Mouse (Mus musculus): ENCODE measurements around the gene Maml2. TPM values are rescaled to one million over a fixed set of nuclear protein-coding genes. Genes with fewer than 3 reads are reported as not detected.

The Maml2 gene
- polyA plus RNA-seq, 1 experiment: not detected

DNA sequence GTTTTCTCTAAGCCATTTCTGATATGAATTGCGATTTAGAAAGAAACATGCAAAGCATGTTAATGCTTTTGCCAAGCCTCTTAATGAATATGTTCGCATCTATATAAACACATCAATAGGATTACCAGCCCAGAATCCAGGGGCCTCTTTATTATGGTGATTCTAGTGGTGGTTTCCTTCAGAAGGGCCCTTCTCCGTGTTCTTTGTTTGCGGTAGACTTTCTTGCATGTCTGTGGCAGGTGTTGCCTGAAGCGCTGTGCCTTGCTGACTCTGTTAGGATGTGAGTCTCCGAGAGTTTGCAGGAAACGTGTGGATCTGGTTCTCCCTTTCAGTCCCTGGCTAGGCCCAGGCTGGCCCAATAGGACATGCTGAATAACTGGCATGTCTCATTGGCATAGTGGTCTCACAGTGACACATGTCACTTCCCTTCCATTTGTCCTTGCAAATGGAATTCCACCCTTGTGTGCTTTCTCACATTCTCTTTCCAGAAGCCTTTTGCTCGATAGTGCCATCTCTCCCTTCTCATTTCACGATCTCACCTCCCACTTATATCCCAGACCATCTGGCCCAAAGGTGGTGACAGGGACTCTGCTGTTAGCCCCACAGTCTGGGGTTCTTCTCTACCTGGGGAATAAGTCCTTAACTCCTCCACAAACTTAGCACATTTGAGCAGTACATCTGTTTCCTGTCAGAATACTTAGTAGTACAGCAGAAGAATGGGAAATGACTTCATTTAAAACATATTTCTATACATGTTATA lies 224.5 kb downstream of the Maml2 start:
- 81% methylated on average over 9 of the region's 9 CpGs for WGBS
- TF ChIP-seq POLR2A (IDR thresholded peaks at IDR 0.05; ENCODE audit: insufficient read depth, low read depth, low read length): no peak
- no peak for TF ChIP-seq CTCF (IDR thresholded peaks at IDR 0.05; ENCODE audit: insufficient read depth, low read depth, low read length)
- no peak overlapping the region for H3K4me3 ChIP-seq (ENCODE audit: insufficient read depth, low read depth, low read length)
- H3K27ac ChIP-seq (ENCODE audit: insufficient read depth, low read depth, low read length): no peak overlapping the region
- H3K4me1 ChIP-seq (ENCODE audit: control insufficient read depth, insufficient read depth, low read length): peaks cover 3% of the 10 kb centered on the region; the same call in 1 of the 2 replicates

DNA sequence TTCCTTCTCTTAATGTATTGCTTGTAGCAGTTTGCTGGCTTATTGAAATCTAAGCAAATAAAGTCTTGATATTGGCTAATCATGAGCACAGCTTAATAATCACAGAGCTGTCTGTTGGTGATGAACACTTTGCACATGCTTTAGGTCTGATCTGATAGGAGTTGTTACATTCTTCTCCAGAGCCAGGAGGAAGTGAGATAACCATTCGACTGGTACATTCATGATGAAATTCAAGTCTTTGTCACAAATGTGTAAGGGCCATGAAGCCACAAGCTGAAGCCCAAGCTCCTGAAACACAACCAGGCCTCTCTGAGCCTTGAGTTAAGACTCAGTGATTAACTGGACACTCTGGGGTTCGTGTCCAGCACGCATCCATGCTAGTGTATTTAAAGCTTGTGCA lies 225.3 kb downstream of the Maml2 start:
- H3K27ac ChIP-seq (ENCODE audit: insufficient read depth, low read depth, low read length): no peak overlapping the region
- WGBS: 86% methylated on average over 3 of the region's 3 CpGs

DNA sequence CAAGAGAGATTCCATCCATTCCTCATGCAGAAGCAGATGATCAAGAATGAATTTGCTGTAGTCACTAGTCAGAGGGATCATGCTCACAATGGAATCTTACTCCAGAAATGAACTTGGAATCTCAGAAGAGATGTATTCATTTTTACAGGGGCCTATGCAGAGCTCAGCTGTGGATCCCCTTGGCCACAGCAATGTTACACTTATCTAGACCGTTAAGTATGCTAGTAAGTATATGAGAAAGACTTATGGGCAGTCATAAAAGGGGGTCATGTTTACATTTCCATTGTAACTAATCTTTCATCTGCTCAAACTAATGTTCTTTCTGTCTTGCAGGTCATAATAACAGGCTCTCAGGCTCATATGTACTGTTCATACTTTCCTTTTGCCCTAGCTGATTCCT lies 227.3 kb downstream of the Maml2 start:
- no peak overlapping the region for H3K4me3 ChIP-seq (ENCODE audit: insufficient read depth, low read depth, low read length)
- H3K4me1 ChIP-seq (ENCODE audit: control insufficient read depth, insufficient read depth, low read length): peaks cover 3% of the 10 kb centered on the region; the same call in 1 of the 2 replicates
- 80% methylated on average over 1 of the region's 1 CpGs for WGBS
- no peak overlapping the region for H3K27ac ChIP-seq (ENCODE audit: insufficient read depth, low read depth, low read length)
- no peak for TF ChIP-seq CTCF (IDR thresholded peaks at IDR 0.05; ENCODE audit: insufficient read depth, low read depth, low read length)
- TF ChIP-seq POLR2A (IDR thresholded peaks at IDR 0.05; ENCODE audit: insufficient read depth, low read depth, low read length): no peak

More for the DNA sequence above, 225.3 kb downstream of the Maml2 start:
- Histone ChIP-seq H3K4me1 (ENCODE audit: control insufficient read depth, insufficient read depth, low read length) (peaks cover 3% of the 10 kb centered on the region; the same call in 1 of the 2 replicates), H3K4me3 (ENCODE audit: insufficient read depth, low read depth, low read length) (no peak overlapping the region)
- no peak for TF ChIP-seq CTCF (IDR thresholded peaks at IDR 0.05; ENCODE audit: insufficient read depth, low read depth, low read length)
- TF ChIP-seq POLR2A (IDR thresholded peaks at IDR 0.05; ENCODE audit: insufficient read depth, low read depth, low read length): no peak

DNA sequence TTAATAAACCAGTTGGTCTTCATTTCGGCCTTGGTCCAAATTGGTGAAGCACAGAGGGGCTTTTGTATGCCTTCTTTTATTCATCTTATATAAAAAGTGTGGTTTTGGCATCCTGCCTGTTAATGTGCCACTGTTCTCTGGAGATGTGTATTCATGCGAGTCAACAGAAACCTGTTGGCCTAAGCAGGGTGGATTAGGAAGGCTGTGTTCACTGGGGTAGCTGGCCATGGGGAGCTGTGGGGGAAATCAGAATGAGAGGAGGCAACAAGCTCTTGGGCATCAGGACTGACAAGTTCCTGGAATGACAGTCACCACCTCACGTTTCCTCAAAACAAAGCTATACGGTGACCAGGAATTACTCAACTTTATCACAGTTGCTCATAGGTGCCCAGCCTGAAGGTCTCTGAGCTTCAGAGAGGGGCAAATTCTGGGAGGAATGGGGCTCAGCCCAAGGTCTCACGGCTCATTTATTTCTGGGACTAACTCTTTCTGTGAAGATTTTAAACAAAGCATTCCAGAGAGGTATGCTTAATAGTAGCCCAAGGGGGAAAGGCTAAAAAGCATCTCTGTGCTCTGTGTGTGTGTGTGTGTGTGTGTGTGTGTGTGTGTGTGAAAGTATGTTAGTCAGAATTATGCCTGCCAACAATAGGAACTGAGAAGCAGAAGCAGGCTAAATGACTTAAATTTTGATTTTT lies 228.0 kb downstream of the Maml2 start:
- Histone ChIP-seq H3K4me3 (ENCODE audit: insufficient read depth, low read depth, low read length) (no peak overlapping the region), H3K27ac (ENCODE audit: insufficient read depth, low read depth, low read length) (no peak overlapping the region), H3K4me1 (ENCODE audit: control insufficient read depth, insufficient read depth, low read length) (peaks cover 3% of the 10 kb centered on the region; the same call in 1 of the 2 replicates)
- no peak for TF ChIP-seq POLR2A (IDR thresholded peaks at IDR 0.05; ENCODE audit: insufficient read depth, low read depth, low read length)
- no peak for TF ChIP-seq CTCF (IDR thresholded peaks at IDR 0.05; ENCODE audit: insufficient read depth, low read depth, low read length)
- 70% methylated on average over 5 of the region's 5 CpGs for WGBS

DNA sequence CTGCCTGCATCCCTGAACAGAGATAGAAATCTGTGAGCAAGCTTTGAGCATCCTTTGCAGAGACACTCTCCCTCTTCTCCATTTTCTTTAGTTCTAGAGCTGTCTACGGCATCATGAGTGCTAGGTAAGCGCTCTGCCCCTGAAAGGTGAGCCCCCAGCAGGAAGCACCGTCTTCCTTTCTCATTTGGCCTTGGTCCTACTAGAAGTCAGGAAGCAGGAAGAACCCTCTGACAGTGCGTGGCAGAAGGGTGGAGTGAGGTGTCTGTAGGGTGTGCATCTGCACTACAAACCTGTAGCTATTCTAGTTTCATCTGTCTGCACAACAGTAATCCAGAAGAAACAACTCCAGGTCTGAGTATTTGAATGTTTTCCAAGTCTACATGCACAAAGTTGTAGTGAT lies 232.8 kb downstream of the Maml2 start:
- Histone ChIP-seq H3K27ac (ENCODE audit: insufficient read depth, low read depth, low read length) (no peak overlapping the region), H3K4me1 (ENCODE audit: control insufficient read depth, insufficient read depth, low read length) (peaks cover 6% of the 10 kb centered on the region; the same call in 1 of the 2 replicates), H3K4me3 (ENCODE audit: insufficient read depth, low read depth, low read length) (no peak overlapping the region)
- 87% methylated on average over 4 of the region's 4 CpGs for WGBS
- no peak for TF ChIP-seq CTCF (IDR thresholded peaks at IDR 0.05; ENCODE audit: insufficient read depth, low read depth, low read length)
- no peak for TF ChIP-seq POLR2A (IDR thresholded peaks at IDR 0.05; ENCODE audit: insufficient read depth, low read depth, low read length)

DNA sequence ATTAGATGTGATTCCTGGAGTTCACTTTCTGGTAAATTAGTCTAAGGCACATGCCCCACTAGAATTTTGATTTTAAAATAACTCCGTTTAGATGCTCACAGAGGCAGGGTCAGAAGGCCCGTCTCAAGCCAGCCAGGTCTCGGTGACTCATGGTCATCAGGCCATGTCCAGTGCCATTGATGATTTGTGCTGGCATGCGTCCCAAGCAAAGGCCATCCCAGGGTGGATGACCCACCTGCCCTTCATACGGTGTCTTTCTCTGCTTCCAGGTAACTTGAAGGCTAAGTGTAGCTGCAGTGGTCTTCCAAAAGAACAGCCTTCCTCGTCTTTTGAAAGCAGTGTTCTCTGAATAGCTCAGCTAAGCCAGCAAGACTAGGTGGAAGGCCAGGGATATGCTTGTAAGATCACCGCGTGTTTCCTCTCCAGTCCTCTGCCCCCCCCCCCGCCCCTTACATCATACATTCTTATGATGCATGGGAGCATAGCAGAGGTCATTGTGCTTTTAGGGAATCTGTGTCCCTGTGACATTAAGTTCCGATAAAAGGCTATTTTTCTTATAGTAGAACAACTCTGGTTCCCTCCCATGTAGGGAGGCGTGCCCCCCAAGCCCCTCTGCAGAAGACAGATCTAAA lies 235.4 kb downstream of the Maml2 start:
- H3K4me3 ChIP-seq (ENCODE audit: insufficient read depth, low read depth, low read length): no peak overlapping the region
- 83% methylated on average over 11 of the region's 11 CpGs for WGBS
- TF ChIP-seq POLR2A (IDR thresholded peaks at IDR 0.05; ENCODE audit: insufficient read depth, low read depth, low read length) (no peak), CTCF (IDR thresholded peaks at IDR 0.05; ENCODE audit: insufficient read depth, low read depth, low read length) (no peak)
- H3K4me1 ChIP-seq (ENCODE audit: control insufficient read depth, insufficient read depth, low read length): peaks cover 4% of the 10 kb centered on the region; the same call in 1 of the 2 replicates
- no peak overlapping the region for H3K27ac ChIP-seq (ENCODE audit: insufficient read depth, low read depth, low read length)

DNA sequence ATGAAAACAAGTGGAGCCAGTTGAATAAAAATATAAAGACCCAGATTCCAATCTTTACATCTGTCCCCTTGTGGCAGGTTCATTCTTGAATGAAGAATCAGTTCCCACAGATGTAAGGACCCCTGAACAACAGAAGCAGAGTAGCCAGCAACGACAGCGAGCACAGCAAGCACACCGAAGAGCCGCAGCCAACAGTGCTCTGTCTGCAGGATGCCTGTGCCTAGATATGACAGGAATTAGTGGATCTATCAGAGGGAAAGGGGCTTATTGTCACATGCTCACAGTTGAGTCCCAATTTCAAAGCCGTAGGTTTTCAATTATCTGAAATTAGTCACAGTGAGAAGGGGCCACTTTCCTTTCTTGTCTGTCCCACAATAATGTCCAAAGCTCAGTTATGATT lies 238.0 kb downstream of the Maml2 start:
- H3K4me1 ChIP-seq (ENCODE audit: control insufficient read depth, insufficient read depth, low read length): peaks cover 8% of the 10 kb centered on the region; the same call in 1 of the 2 replicates
- no peak overlapping the region for H3K27ac ChIP-seq (ENCODE audit: insufficient read depth, low read depth, low read length)
- WGBS: 77% methylated on average over 5 of the region's 5 CpGs
- no peak overlapping the region for H3K4me3 ChIP-seq (ENCODE audit: insufficient read depth, low read depth, low read length)
- TF ChIP-seq POLR2A (IDR thresholded peaks at IDR 0.05; ENCODE audit: insufficient read depth, low read depth, low read length): no peak
- TF ChIP-seq CTCF (IDR thresholded peaks at IDR 0.05; ENCODE audit: insufficient read depth, low read depth, low read length): no peak

DNA sequence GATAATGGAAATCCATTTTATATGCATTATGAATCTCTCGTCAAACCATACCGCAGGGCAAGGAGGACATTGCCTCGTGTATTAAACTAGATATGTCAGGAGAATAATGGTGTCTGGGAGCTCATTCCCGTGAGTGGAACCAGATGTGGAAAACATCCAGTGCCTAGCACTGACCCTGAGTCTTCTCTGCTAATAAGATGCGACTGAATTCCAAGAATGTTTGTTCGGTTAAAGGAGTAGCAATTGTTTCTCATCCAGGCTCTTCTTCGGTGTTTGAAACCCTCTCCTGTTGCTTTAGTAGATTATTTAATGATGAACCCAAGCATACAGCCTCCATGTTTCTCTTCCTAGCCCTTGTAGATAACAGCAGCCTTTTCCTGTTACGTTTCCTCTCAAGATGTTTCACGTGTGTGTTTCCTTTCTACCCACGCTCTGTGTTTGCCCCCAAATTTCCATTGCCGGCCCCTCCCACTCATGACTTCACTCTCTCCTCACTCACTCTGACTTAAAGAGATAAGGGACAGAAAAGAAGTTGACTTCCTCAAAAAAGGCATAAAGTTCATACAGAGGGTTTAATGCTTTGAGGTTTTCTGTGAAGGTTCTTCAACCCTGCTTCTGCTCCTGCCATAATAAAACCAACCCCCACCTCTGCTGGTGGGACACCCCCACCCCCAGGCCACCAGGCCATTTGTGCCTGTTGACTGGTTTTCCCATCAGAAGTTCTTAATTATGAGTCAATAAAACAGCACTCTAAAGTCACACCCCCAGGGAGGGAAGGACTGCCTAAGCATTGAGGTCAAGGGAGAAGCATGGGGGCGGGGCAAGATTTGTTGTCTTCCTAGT lies 238.9 kb downstream of the Maml2 start:
- Histone ChIP-seq H3K4me1 (ENCODE audit: control insufficient read depth, insufficient read depth, low read length) (peaks cover 8% of the 10 kb centered on the region; the same call in 1 of the 2 replicates), H3K27ac (ENCODE audit: insufficient read depth, low read depth, low read length) (no peak overlapping the region), H3K4me3 (ENCODE audit: insufficient read depth, low read depth, low read length) (no peak overlapping the region)
- 78% methylated on average over 12 of the region's 12 CpGs for WGBS
- TF ChIP-seq CTCF (IDR thresholded peaks at IDR 0.05; ENCODE audit: insufficient read depth, low read depth, low read length) (no peak), POLR2A (IDR thresholded peaks at IDR 0.05; ENCODE audit: insufficient read depth, low read depth, low read length) (no peak)
